Mouse (Mus musculus) bone marrow, adult 2 months (tissue): ENCODE data around the gene Bhlhe41. TPM values are rescaled to one million over a fixed set of nuclear protein-coding genes. Genes with fewer than 3 reads are reported as not detected.

Experiments used
- H3K27ac ChIP-seq: fragments of 200-500 bp; 2 replicates; pipeline ENCODE4 v1.5.1; 2012; ENCODE audit warnings: low read depth, mild to moderate bottlenecking, control low read depth, inconsistent platforms, low read length; ENCODE audit not compliant: control insufficient read depth, poor library complexity, insufficient read depth
- H3K4me1 ChIP-seq: fragments of 200-500 bp; 2 replicates; pipeline ENCODE4 v1.6.1; 2011; ENCODE audit warnings: low read length; ENCODE audit not compliant: control insufficient read depth, insufficient read depth
- H3K4me3 ChIP-seq: fragments of 200-500 bp; replicated peaks from 2 replicates; pipeline ENCODE3; 2011; ENCODE audit warnings: mild to moderate bottlenecking, low read depth, low read length, control low read depth; ENCODE audit not compliant: control insufficient read depth
- CTCF ChIP-seq: fragments of 200-500 bp; IDR thresholded peaks from 2 replicates; pipeline ENCODE4 v1.5.1; 2011; ENCODE audit warnings: low read length, control low read depth; ENCODE audit not compliant: control insufficient read depth, insufficient read depth
- POLR2A ChIP-seq: fragments of 200-500 bp; IDR thresholded peaks from 2 replicates; pipeline ENCODE4 v1.6.1; 2011; ENCODE audit warnings: low read depth, mild to moderate bottlenecking, control low read depth, low read length, borderline replicate concordance; ENCODE audit not compliant: control insufficient read depth
- WGBS: fragments of 180-500 bp; shearing (Covaris S2); methylation state at CpG from one replicate; pipeline ENCODE4 v1.1.7; 2018; 5-methylcytosine and 5-hydroxymethylcytosine counted together
- polyA plus RNA-seq: library from polyadenylated mRNA; stranded (reverse); fragments of >200 nt; gene quantifications from 2 replicates; pipeline ENCODE4 v1.2.4, GENCODE M21; 2011; ENCODE audit warnings: low replicate concordance; ENCODE audit not compliant: missing spikeins, insufficient read depth, insufficient read length

Bhlhe41 gene
- polyA plus RNA-seq, result 2.2 and 4.9 TPM in 2 replicates

GRCm38 (mm10) chr6:145865289-145865885, at the start of gene Bhlhe41:
TSS of gene Bhlhe41 (minus strand) at chr6:145865558.
- WGBS, result 1% methylated on average over 57 of the region's 57 CpGs
- no peak for TF ChIP-seq POLR2A
- no peak for TF ChIP-seq CTCF
- Histone ChIP-seq H3K4me1 (no peaks in the 10 kb centered on the region), H3K4me3 (peak within 1 kb of the TSS; percentile 53), H3K27ac (peak within 1 kb of the TSS; percentile 36; the same call in 1 of the 2 replicates)

- Histone ChIP-seq H3K4me1 (no peaks in the 10 kb centered on the region), H3K4me3 (no peak overlapping the region), H3K27ac (no peak overlapping the region)
- TF ChIP-seq CTCF (no peak), POLR2A (no peak)
These were observed 46.9 kb upstream of the Bhlhe41 start for GRCm38 (mm10) chr6:145912232-145912631.

- no peak overlapping the region for H3K27ac ChIP-seq
- no peak for TF ChIP-seq CTCF
- no peak for TF ChIP-seq POLR2A
- H3K4me1 ChIP-seq, result no peaks in the 10 kb centered on the region
- WGBS, result 80% methylated on average over 3 of the region's 3 CpGs
- H3K4me3 ChIP-seq, result no peak overlapping the region
These were observed 45.4 kb upstream of the Bhlhe41 start for GRCm38 (mm10) chr6:145910469-145911426.

GRCm38 (mm10) chr6:145909943-145910342, 44.6 kb upstream of the Bhlhe41 start:
- WGBS, result 5% methylated on average over 4 of the region's 4 CpGs
- Histone ChIP-seq H3K4me1 (no peaks in the 10 kb centered on the region), H3K27ac (no peak overlapping the region), H3K4me3 (no peak overlapping the region)
- TF ChIP-seq POLR2A, result no peak
- no peak for TF ChIP-seq CTCF

GRCm38 (mm10) chr6:145906096-145906890, 40.9 kb upstream of the Bhlhe41 start:
- 73% methylated on average over 7 of the region's 7 CpGs for WGBS
- Histone ChIP-seq H3K27ac (no peak overlapping the region), H3K4me1 (no peaks in the 10 kb centered on the region; the same call in 1 of the 2 replicates), H3K4me3 (no peak overlapping the region)
- TF ChIP-seq POLR2A, result no peak
- TF ChIP-seq CTCF, result no peak

GRCm38 (mm10) chr6:145904616-145905015, 39.3 kb upstream of the Bhlhe41 start:
- WGBS, result 76% methylated on average over 5 of the region's 5 CpGs
- no peak overlapping the region for H3K4me3 ChIP-seq
- no peaks in the 10 kb centered on the region; the same call in 1 of the 2 replicates for H3K4me1 ChIP-seq
- no peak overlapping the region for H3K27ac ChIP-seq
- TF ChIP-seq POLR2A (no peak), CTCF (no peak)

- Histone ChIP-seq H3K4me1 (no peaks in the 10 kb centered on the region; the same call in 1 of the 2 replicates), H3K4me3 (no peak overlapping the region), H3K27ac (no peak overlapping the region)
- TF ChIP-seq POLR2A (no peak), CTCF (no peak)
- WGBS, result 84% methylated on average over 5 of the region's 5 CpGs
These were observed 38.8 kb upstream of the Bhlhe41 start for GRCm38 (mm10) chr6:145904169-145904568.
